Mouse (Mus musculus) limb, embryonic 13.5 days (tissue): Measurements from ENCODE around the gene Bbc3. TPM values are rescaled to one million over a fixed set of nuclear protein-coding genes. Genes with fewer than 3 reads are reported as not detected.

Experiments used
- ATAC-seq: fragments of 200-750 bp; cut with Nextera tagmentation; 2 replicates; pipeline ENCODE4 v1.8.0; 2017; ENCODE audit warnings: low read depth, moderate number of reproducible peaks, moderate TSS enrichment; ENCODE audit not compliant: low FRiP score
- H3K27ac ChIP-seq: fragments of 300-500 bp; sonication (generic); 2 replicates; pipeline ENCODE4 v1.5.1; 2015; ENCODE audit warnings: inconsistent platforms, mild to moderate bottlenecking, moderate library complexity
- H3K27me3 ChIP-seq: fragments of 300-500 bp; sonication (generic); 2 replicates; pipeline ENCODE4 v1.6.1; 2015; ENCODE audit warnings: mild to moderate bottlenecking, inconsistent platforms
- H3K36me3 ChIP-seq: fragments of 300-500 bp; sonication (generic); 2 replicates; pipeline ENCODE4 v1.6.1; 2015; ENCODE audit warnings: inconsistent platforms, mild to moderate bottlenecking, moderate library complexity
- H3K4me1 ChIP-seq: fragments of 300-500 bp; sonication (generic); 2 replicates; pipeline ENCODE4 v1.6.1; 2015; ENCODE audit warnings: inconsistent platforms
- H3K4me2 ChIP-seq: fragments of 300-500 bp; sonication (generic); replicated peaks from 2 replicates; pipeline ENCODE4 v1.6.1; 2015; ENCODE audit warnings: inconsistent platforms, mild to moderate bottlenecking, moderate library complexity
- H3K4me3 ChIP-seq: fragments of 300-500 bp; sonication (generic); 2 replicates; pipeline ENCODE4 v1.5.1; 2015; ENCODE audit warnings: moderate library complexity, mild to moderate bottlenecking, inconsistent platforms
- H3K9ac ChIP-seq: fragments of 300-500 bp; sonication (generic); 2 replicates; pipeline ENCODE4 v1.6.1; 2015; ENCODE audit warnings: mild to moderate bottlenecking, inconsistent platforms
- H3K9me3 ChIP-seq: fragments of 300-500 bp; sonication (generic); 2 replicates; pipeline ENCODE4 v1.6.1; 2016; ENCODE audit warnings: inconsistent platforms
- WGBS: fragments of 180-500 bp; shearing (Covaris S2); methylation state at CpG from one replicate; pipeline ENCODE4 v1.1.7; 2015; 5-methylcytosine and 5-hydroxymethylcytosine counted together
- polyA plus RNA-seq: library from polyadenylated mRNA; unstranded; fragments of >200 nt; fragmentation: Nextera tagmentation; extraction: Ambion mirVana; gene quantifications from 2 replicates; pipeline ENCODE4 v1.2.1, GENCODE M21; 2015

Gene Bbc3
- polyA plus RNA-seq, 1 experiment from 2014 or later: 5.0 TPM

GRCm38 (mm10) chr7:16310521-16311452 lies 2.6 kb downstream of the Bbc3 start:
- no peak for ATAC-seq
- under 1% methylated on average over 29 of the region's 31 CpGs for WGBS
- H3K9ac ChIP-seq: peak overlapping the region; percentile 68
- H3K27me3 ChIP-seq: peaks cover 32% of the 10 kb centered on the region
- no peak overlapping the region for H3K27ac ChIP-seq
- no peaks in the 10 kb centered on the region for H3K36me3 ChIP-seq
- H3K9me3 ChIP-seq: no peaks in the 10 kb centered on the region
- peak overlapping the region; percentile 100 for H3K4me2 ChIP-seq
- H3K4me3 ChIP-seq: peak overlapping the region; percentile 67
- H3K4me1 ChIP-seq: peaks cover 59% of the 10 kb centered on the region

- Histone ChIP-seq H3K27ac (peak overlapping the region; percentile 69; the same call in 1 of the 2 replicates), H3K4me3 (peak overlapping the region; percentile 67), H3K4me2 (peak overlapping the region; percentile 100), H3K27me3 (peaks cover 32% of the 10 kb centered on the region), H3K36me3 (no peaks in the 10 kb centered on the region), H3K9me3 (no peaks in the 10 kb centered on the region), H3K9ac (peak overlapping the region; percentile 81), H3K4me1 (peaks cover 59% of the 10 kb centered on the region)
- no peak for ATAC-seq
- WGBS: 4% methylated on average over 13 of the region's 14 CpGs
These were observed 3.3 kb downstream of the Bbc3 start for GRCm38 (mm10) chr7:16311453-16312004.

GRCm38 (mm10) chr7:16312011-16312671 lies 3.9 kb downstream of the Bbc3 start:
- no peak for ATAC-seq
- WGBS: under 1% methylated on average over 49 of the region's 49 CpGs
- H3K27ac ChIP-seq: peak overlapping the region; percentile 69; the same call in 1 of the 2 replicates
- no peaks in the 10 kb centered on the region for H3K9me3 ChIP-seq
- peak overlapping the region; percentile 81 for H3K9ac ChIP-seq
- peaks cover 59% of the 10 kb centered on the region for H3K4me1 ChIP-seq
- H3K36me3 ChIP-seq: peaks cover 5% of the 10 kb centered on the region; the same call in 1 of the 2 replicates
- H3K4me2 ChIP-seq: peak overlapping the region; percentile 100
- peaks cover 32% of the 10 kb centered on the region for H3K27me3 ChIP-seq
- H3K4me3 ChIP-seq: peak overlapping the region; percentile 67

- Histone ChIP-seq H3K36me3 (peaks cover 11% of the 10 kb centered on the region; the same call in 1 of the 2 replicates), H3K4me1 (peaks cover 59% of the 10 kb centered on the region), H3K4me2 (peak overlapping the region; percentile 100), H3K9ac (peak overlapping the region; percentile 81), H3K27me3 (peaks cover 32% of the 10 kb centered on the region), H3K27ac (peak overlapping the region; percentile 69; the same call in 1 of the 2 replicates), H3K9me3 (no peaks in the 10 kb centered on the region), H3K4me3 (peak overlapping the region; percentile 67)
- under 1% methylated on average over 12 of the region's 12 CpGs for WGBS
- no peak for ATAC-seq
These were observed 4.6 kb downstream of the Bbc3 start for GRCm38 (mm10) chr7:16312672-16313311.

- H3K27ac ChIP-seq: peak overlapping the region; percentile 93
- peaks cover 32% of the 10 kb centered on the region for H3K27me3 ChIP-seq
- H3K4me3 ChIP-seq: peak overlapping the region; percentile 67
- H3K9ac ChIP-seq: peak overlapping the region; percentile 81
- H3K9me3 ChIP-seq: no peaks in the 10 kb centered on the region
- ATAC-seq: peak; percentile 60
- H3K36me3 ChIP-seq: peaks cover 11% of the 10 kb centered on the region; the same call in 1 of the 2 replicates
- peaks cover 54% of the 10 kb centered on the region for H3K4me1 ChIP-seq
- peak overlapping the region; percentile 100 for H3K4me2 ChIP-seq
- under 1% methylated on average over 63 of the region's 66 CpGs for WGBS
These were observed 5.5 kb downstream of the Bbc3 start for GRCm38 (mm10) chr7:16313481-16314220.

GRCm38 (mm10) chr7:16314221-16314775 lies 6.1 kb downstream of the Bbc3 start:
- peak overlapping the region; percentile 93; the same call in 1 of the 2 replicates for H3K27ac ChIP-seq
- ATAC-seq: no peak; the same call in 1 of the 2 replicates
- WGBS: 6% methylated on average over 13 of the region's 13 CpGs

GRCm38 (mm10) chr7:16315222-16315759 lies 7.1 kb downstream of the Bbc3 start:
- Histone ChIP-seq H3K36me3 (peaks cover 17% of the 10 kb centered on the region; the same call in 1 of the 2 replicates), H3K4me3 (no peak overlapping the region), H3K9ac (no peak overlapping the region), H3K27me3 (peaks cover 24% of the 10 kb centered on the region), H3K9me3 (no peaks in the 10 kb centered on the region), H3K4me1 (peaks cover 40% of the 10 kb centered on the region), H3K4me2 (no peak overlapping the region), H3K27ac (no peak overlapping the region)
- ATAC-seq: no peak
- WGBS: 56% methylated on average over 4 of the region's 4 CpGs

More at GRCm38 (mm10) chr7:16314221-16314775, 6.1 kb downstream of the Bbc3 start:
- Histone ChIP-seq H3K27me3 (peaks cover 32% of the 10 kb centered on the region), H3K36me3 (peaks cover 11% of the 10 kb centered on the region; the same call in 1 of the 2 replicates), H3K9ac (peak overlapping the region; percentile 81), H3K9me3 (no peaks in the 10 kb centered on the region), H3K4me3 (peak overlapping the region; percentile 67), H3K4me2 (peak overlapping the region; percentile 100), H3K4me1 (peaks cover 48% of the 10 kb centered on the region)

- ATAC-seq: no peak
- Histone ChIP-seq H3K9ac (no peak overlapping the region), H3K36me3 (peaks cover 20% of the 10 kb centered on the region; the same call in 1 of the 2 replicates), H3K4me2 (no peak overlapping the region), H3K4me1 (peaks cover 30% of the 10 kb centered on the region), H3K4me3 (no peak overlapping the region), H3K27ac (no peak overlapping the region), H3K9me3 (no peaks in the 10 kb centered on the region), H3K27me3 (peaks cover 6% of the 10 kb centered on the region)
- WGBS: 83% methylated on average over 14 of the region's 14 CpGs
These were observed 8.9 kb downstream of the Bbc3 start for GRCm38 (mm10) chr7:16317094-16317493.

- Histone ChIP-seq H3K9me3 (no peaks in the 10 kb centered on the region), H3K9ac (no peak overlapping the region), H3K4me2 (no peak overlapping the region), H3K4me1 (peaks cover 12% of the 10 kb centered on the region; the same call in 1 of the 2 replicates), H3K4me3 (no peak overlapping the region), H3K27me3 (no peaks in the 10 kb centered on the region), H3K36me3 (peaks cover 20% of the 10 kb centered on the region; the same call in 1 of the 2 replicates), H3K27ac (no peak overlapping the region)
- 87% methylated on average over 4 of the region's 4 CpGs for WGBS
- ATAC-seq: no peak
These were observed 11.0 kb downstream of the Bbc3 start for GRCm38 (mm10) chr7:16319216-16319615.

GRCm38 (mm10) chr7:16320479-16320878 lies 12.3 kb downstream of the Bbc3 start:
- Histone ChIP-seq H3K36me3 (peaks cover 31% of the 10 kb centered on the region), H3K27me3 (no peaks in the 10 kb centered on the region), H3K27ac (no peak overlapping the region), H3K4me2 (no peak overlapping the region), H3K9ac (no peak overlapping the region), H3K9me3 (no peaks in the 10 kb centered on the region), H3K4me3 (no peak overlapping the region), H3K4me1 (peaks cover 8% of the 10 kb centered on the region; the same call in 1 of the 2 replicates)
- WGBS: 86% methylated on average over 6 of the region's 6 CpGs
- ATAC-seq: no peak
